ENCODE assay signal across 8 mouse cellular contexts in the genomic region with DNA sequence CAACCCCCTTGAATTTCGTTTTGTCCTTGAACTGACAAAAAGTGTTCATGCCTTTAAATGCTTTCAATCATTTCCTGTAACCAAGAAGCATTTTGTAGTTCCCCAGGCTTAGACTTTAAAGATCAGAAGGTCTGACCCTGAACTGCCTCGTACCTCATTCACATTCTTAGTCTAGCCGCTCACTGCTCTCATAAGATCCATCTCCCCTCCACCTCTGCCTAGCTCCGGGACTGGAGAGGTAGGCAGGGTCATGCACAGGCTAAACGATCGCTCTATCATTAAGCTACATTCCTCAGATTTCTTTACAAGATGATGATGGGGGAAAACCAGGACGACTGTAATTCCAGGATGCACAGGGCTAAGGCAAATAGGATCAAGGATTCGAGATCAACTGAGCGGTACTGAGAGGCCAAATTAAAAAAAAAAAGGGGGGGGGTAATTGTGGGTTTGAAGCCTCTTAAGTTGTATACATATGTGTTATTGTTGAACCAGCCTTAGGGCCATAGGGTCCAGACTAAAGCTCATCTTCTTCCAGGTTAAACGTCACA. TPM values are rescaled to one million over a fixed set of nuclear protein-coding genes. Genes with fewer than 3 reads are reported as not detected.
A peak's percentile ranks its signal among the peaks of the same experiment; 100 is the strongest.
DNase-seq lines count a peak whose midpoint lies in the region; ATAC-seq and TF ChIP-seq lines count a peak whose summit lies in the region.

No protein-coding gene starts in this region.

- peak; percentile 25; the same call in 1 of the 2 replicates for ATAC-seq in embryonic facial prominence, embryonic 11.5 days (replicated peaks; ENCODE audit: insufficient number of reproducible peaks, low FRiP score, low TSS enrichment, low read depth)
- ATAC-seq in hindbrain, embryonic 13.5 days (ENCODE audit: low FRiP score), result peak; percentile 17

- DNase-seq in cerebellum, adult 8-10 months, result peak; percentile 23
- DNase-seq in cerebellum, adult 11 months, result no peak
- peak; percentile 34 for DNase-seq in embryonic facial prominence, embryonic 11.5 days (ENCODE audit: low spot score)
- no peak for DNase-seq in midbrain, embryonic 10.5 days (ENCODE audit: low spot score)
- no peak for DNase-seq in frontal cortex, postnatal 14 days (ENCODE audit: low spot score in 2 of 2)
- DNase-seq in left cerebral cortex, adult 18-20 months (ENCODE audit: low spot score in 2 of 2), result no peak

- no peak for TF ChIP-seq CTCF in E14TG2a.4 (conservative IDR thresholded peaks at IDR 0.05; ENCODE audit: low read length)

- peak overlapping the region; percentile 86 for H3K9ac ChIP-seq in embryonic facial prominence, embryonic 11.5 days (replicated peaks; ENCODE audit: low read length)
- peak overlapping the region; percentile 97 for H3K9ac ChIP-seq in hindbrain, embryonic 13.5 days

- H3K4me1 ChIP-seq in E14TG2a.4 (replicated peaks; ENCODE audit: low read depth, low read length), result peaks cover 37% of the 10 kb centered on the region
- no peaks in the 10 kb centered on the region for H3K4me1 ChIP-seq in embryonic facial prominence, embryonic 11.5 days (ENCODE audit: control insufficient read depth, insufficient read depth, low read length)
- peaks cover 28% of the 10 kb centered on the region for H3K4me1 ChIP-seq in hindbrain, embryonic 13.5 days (replicated peaks)
- peaks cover 20% of the 10 kb centered on the region for H3K4me1 ChIP-seq in midbrain, embryonic 10.5 days

- no peaks in the 10 kb centered on the region for H3K27me3 ChIP-seq in E14TG2a.4 (ENCODE audit: insufficient read depth, low read length)
- H3K27me3 ChIP-seq in embryonic facial prominence, embryonic 11.5 days (ENCODE audit: control insufficient read depth, insufficient read depth, low read length), result no peaks in the 10 kb centered on the region
- H3K27me3 ChIP-seq in hindbrain, embryonic 13.5 days, result no peaks in the 10 kb centered on the region
- no peaks in the 10 kb centered on the region for H3K27me3 ChIP-seq in midbrain, embryonic 10.5 days (ENCODE audit: low read depth, poor library complexity, severe bottlenecking)

- H3K27ac ChIP-seq in embryonic facial prominence, embryonic 11.5 days (replicated peaks; ENCODE audit: low read depth, low read length), result peak overlapping the region; percentile 93
- H3K27ac ChIP-seq in hindbrain, embryonic 13.5 days, result peak overlapping the region; percentile 98
- peak overlapping the region; percentile 100 for H3K27ac ChIP-seq in midbrain, embryonic 10.5 days (replicated peaks)

- H3K4me2 ChIP-seq in embryonic facial prominence, embryonic 11.5 days (ENCODE audit: low read depth, low read length), result peak overlapping the region; percentile 59
- peak overlapping the region; percentile 65 for H3K4me2 ChIP-seq in hindbrain, embryonic 13.5 days

- H3K4me3 ChIP-seq in E14TG2a.4 (replicated peaks; ENCODE audit: low read length), result peak overlapping the region; percentile 99
- H3K4me3 ChIP-seq in embryonic facial prominence, embryonic 11.5 days (ENCODE audit: low read depth, low read length), result peak overlapping the region; percentile 67
- peak overlapping the region; percentile 94 for H3K4me3 ChIP-seq in hindbrain, embryonic 13.5 days
- H3K4me3 ChIP-seq in midbrain, embryonic 10.5 days, result peak overlapping the region; percentile 96

- 7% methylated on average over 10 of the region's 10 CpGs for WGBS in embryonic facial prominence, embryonic 11.5 days
- 11% methylated on average over 10 of the region's 10 CpGs for WGBS in hindbrain, embryonic 13.5 days
- 20% methylated on average over 10 of the region's 10 CpGs for WGBS in midbrain, embryonic 10.5 days

- peaks cover 32% of the 10 kb centered on the region for H3K36me3 ChIP-seq in E14TG2a.4 (ENCODE audit: insufficient read depth, low read length)
- H3K36me3 ChIP-seq in embryonic facial prominence, embryonic 11.5 days (replicated peaks; ENCODE audit: control insufficient read depth, insufficient read depth, low read depth, low read length), result peaks cover 10% of the 10 kb centered on the region
- H3K36me3 ChIP-seq in hindbrain, embryonic 13.5 days, result peaks cover 17% of the 10 kb centered on the region
- H3K36me3 ChIP-seq in midbrain, embryonic 10.5 days, result peaks cover 26% of the 10 kb centered on the region

- H3K9me3 ChIP-seq in E14TG2a.4 (ENCODE audit: low read length), result no peaks in the 10 kb centered on the region
- H3K9me3 ChIP-seq in embryonic facial prominence, embryonic 11.5 days (replicated peaks; ENCODE audit: control insufficient read depth, low read length), result no peaks in the 10 kb centered on the region
- no peaks in the 10 kb centered on the region for H3K9me3 ChIP-seq in hindbrain, embryonic 13.5 days
- no peaks in the 10 kb centered on the region for H3K9me3 ChIP-seq in midbrain, embryonic 10.5 days (replicated peaks)

RNA-seq across cellular contexts. Expression of gene Fus, which starts 0.8 kb away (rescaled TPM):
- 52.5 and 57.7 TPM in 2 replicates for polyA plus RNA-seq in embryonic facial prominence, embryonic 11.5 days (2014; fragmentation: Nextera tagmentation; extraction: Ambion mirVana)
- polyA plus RNA-seq in hindbrain, embryonic 13.5 days (2015; fragmentation: Nextera tagmentation; extraction: Ambion mirVana), result 397 and 402 TPM in 2 replicates
- 336 and 358 TPM in 2 replicates for polyA plus RNA-seq in midbrain, embryonic 10.5 days (2016; fragmentation: Nextera tagmentation; extraction: Ambion mirVana)
- total RNA-seq in left cerebral cortex, adult 18-20 months (2021), result 100 to 1,000 TPM; 268 to 293 TPM

RNA-seq across cellular contexts. Expression of gene Prss36, which starts 19.9 kb away (rescaled TPM):
- polyA plus RNA-seq in embryonic facial prominence, embryonic 11.5 days (2014; fragmentation: Nextera tagmentation; extraction: Ambion mirVana), result 11.0 and 12.2 TPM in 2 replicates
- polyA plus RNA-seq in hindbrain, embryonic 13.5 days (2015; fragmentation: Nextera tagmentation; extraction: Ambion mirVana), result 11.8 and 13.3 TPM in 2 replicates
- 11.0 and 13.0 TPM in 2 replicates for polyA plus RNA-seq in midbrain, embryonic 10.5 days (2016; fragmentation: Nextera tagmentation; extraction: Ambion mirVana)
- total RNA-seq in left cerebral cortex, adult 18-20 months (2021), result 1 to 10 TPM; 7.9 to 8.2 TPM

RNA-seq across cellular contexts. Expression of gene Pycard, which starts 27.2 kb away (rescaled TPM):
- polyA plus RNA-seq in embryonic facial prominence, embryonic 11.5 days (2014; fragmentation: Nextera tagmentation; extraction: Ambion mirVana), result 7.3 TPM in 2 replicates
- polyA plus RNA-seq in hindbrain, embryonic 13.5 days (2015; fragmentation: Nextera tagmentation; extraction: Ambion mirVana), result 6.5 and 8.2 TPM in 2 replicates
- polyA plus RNA-seq in midbrain, embryonic 10.5 days (2016; fragmentation: Nextera tagmentation; extraction: Ambion mirVana), result 6.1 and 7.5 TPM in 2 replicates
- total RNA-seq in left cerebral cortex, adult 18-20 months (2021), result 1 to 10 TPM; 2.9 to 4.5 TPM

RNA-seq across cellular contexts. Expression of gene Prss8, which starts 36.5 kb away (rescaled TPM):
- polyA plus RNA-seq in embryonic facial prominence, embryonic 11.5 days (2014; fragmentation: Nextera tagmentation; extraction: Ambion mirVana), result 8.7 and 9.0 TPM in 2 replicates
- 0.26 and 0.30 TPM in 2 replicates for polyA plus RNA-seq in hindbrain, embryonic 13.5 days (2015; fragmentation: Nextera tagmentation; extraction: Ambion mirVana)
- polyA plus RNA-seq in midbrain, embryonic 10.5 days (2016; fragmentation: Nextera tagmentation; extraction: Ambion mirVana), result 1.6 and 2.1 TPM in 2 replicates
- total RNA-seq in left cerebral cortex, adult 18-20 months (2021), result under 1 TPM; 0.40 to 0.42 TPM

RNA-seq across cellular contexts. Expression of gene Trim72, which starts 37.3 kb away (rescaled TPM):
- 0.10 TPM in 1 of 2 replicates, not detected in the other for polyA plus RNA-seq in embryonic facial prominence, embryonic 11.5 days (2014; fragmentation: Nextera tagmentation; extraction: Ambion mirVana)
- polyA plus RNA-seq in hindbrain, embryonic 13.5 days (2015; fragmentation: Nextera tagmentation; extraction: Ambion mirVana), result 0.13 TPM in 1 of 2 replicates, not detected in the other
- polyA plus RNA-seq in midbrain, embryonic 10.5 days (2016; fragmentation: Nextera tagmentation; extraction: Ambion mirVana), result not detected in 2 replicates
- total RNA-seq in left cerebral cortex, adult 18-20 months (2021), result under 1 TPM; 0.66 to 0.72 TPM

Comparison
In these comparisons a context has a peak if more than half of its experiments do, and no peak if none do; other contexts are left out.
1. DNase-seq: peak in cerebellum, adult 8-10 months (single experiment) and embryonic facial prominence, embryonic 11.5 days (single experiment); none in cerebellum, adult 11 months (single experiment), midbrain, embryonic 10.5 days (single experiment), frontal cortex, postnatal 14 days (0 of 2) and left cerebral cortex, adult 18-20 months (0 of 2).
2. Peak in every context shown above with its lines, with median percentiles within 50 percentile points of each other: H3K4me3 ChIP-seq and H3K27ac ChIP-seq.